Mouse (Mus musculus): ENCODE measurements around the gene Ap1g1.

DNA sequence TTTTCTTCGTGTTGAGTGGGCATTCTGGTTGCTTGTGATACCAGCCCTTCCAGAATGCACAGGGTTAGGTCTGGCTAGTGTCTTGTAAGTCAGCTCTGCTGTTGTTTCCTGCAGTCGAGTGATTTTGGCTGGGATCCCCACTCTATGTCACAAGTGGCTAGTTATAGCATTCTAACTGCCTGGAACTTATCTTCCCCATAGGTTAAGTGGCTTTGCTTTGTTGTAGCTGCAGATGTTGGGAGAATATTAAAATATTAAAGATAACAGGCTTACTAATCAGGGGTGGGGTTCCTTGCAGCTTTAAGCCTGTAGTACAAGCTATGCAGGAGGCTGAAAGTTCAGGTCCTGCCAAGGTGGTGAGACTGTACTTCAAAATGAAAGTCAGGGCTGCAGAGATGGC, 69.5 kb downstream of the Ap1g1 start:
- no peak for TF ChIP-seq TAL1 (IDR thresholded peaks at IDR 0.05; ENCODE audit: low read length)
- no peak for TF ChIP-seq GATA1 (IDR thresholded peaks at IDR 0.05; ENCODE audit: low read length)

All from erythroblast, embryonic 14.5 days (primary cell).